Mouse (Mus musculus): ENCODE results near the gene Adamts8. TPM values are rescaled to one million over a fixed set of nuclear protein-coding genes. Genes with fewer than 3 reads are reported as not detected.

Adamts8 gene
- polyA plus RNA-seq, 1 experiment from 2014 or later: 0.72 TPM

- DNase-seq (ENCODE audit: low spot score): no peak
- H3K4me1 ChIP-seq (ENCODE audit: control insufficient read depth, insufficient read depth, low read length): no peaks in the 10 kb centered on the region
- no peaks in the 10 kb centered on the region for H3K9me3 ChIP-seq (replicated peaks; ENCODE audit: control insufficient read depth, low read length)
- no peak overlapping the region for H3K27ac ChIP-seq (ENCODE audit: low read depth, low read length)
- H3K4me3 ChIP-seq (ENCODE audit: low read depth, low read length): no peak overlapping the region
- no peak for ATAC-seq
- no peaks in the 10 kb centered on the region for H3K36me3 ChIP-seq (ENCODE audit: control insufficient read depth, insufficient read depth, low read length)
- H3K9ac ChIP-seq (ENCODE audit: low read length): no peak overlapping the region
- no peak overlapping the region for H3K4me2 ChIP-seq (ENCODE audit: low read length)
- 57% methylated on average over 8 of the region's 8 CpGs for WGBS
- H3K27me3 ChIP-seq (replicated peaks; ENCODE audit: control insufficient read depth, insufficient read depth, low read length): no peaks in the 10 kb centered on the region
These were observed 10.9 kb downstream of the Adamts8 start for GRCm38 (mm10) chr9:30953287-30953686.

DNA sequence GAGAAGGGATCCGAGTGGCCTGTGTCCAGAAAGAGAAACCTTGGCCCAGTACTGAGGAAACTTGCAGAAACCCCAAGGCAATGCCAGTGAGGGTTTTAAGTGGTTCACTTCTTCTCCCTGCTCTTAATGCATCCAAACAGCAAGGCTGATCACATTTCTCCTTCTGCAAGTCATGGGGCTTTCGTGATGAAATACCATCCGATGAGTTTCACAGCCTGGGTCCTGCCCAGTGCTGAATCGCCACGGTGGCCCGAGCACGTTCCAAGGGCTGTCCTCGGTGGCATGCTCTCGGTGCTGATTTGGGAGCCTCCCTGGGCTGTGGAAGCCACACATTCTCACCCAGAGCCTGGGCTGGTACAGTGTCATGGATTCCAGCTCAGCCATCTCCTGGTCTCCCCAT lies 12.9 kb downstream of the Adamts8 start:
- no peak overlapping the region for H3K4me2 ChIP-seq (ENCODE audit: low read length)
- no peaks in the 10 kb centered on the region for H3K9me3 ChIP-seq (replicated peaks; ENCODE audit: control insufficient read depth, low read length)
- no peaks in the 10 kb centered on the region for H3K27me3 ChIP-seq (replicated peaks; ENCODE audit: control insufficient read depth, insufficient read depth, low read length)
- H3K4me1 ChIP-seq (ENCODE audit: control insufficient read depth, insufficient read depth, low read length): no peaks in the 10 kb centered on the region
- WGBS: 91% methylated on average over 9 of the region's 9 CpGs
- H3K9ac ChIP-seq (ENCODE audit: low read length): no peak overlapping the region
- DNase-seq (ENCODE audit: low spot score): no peak
- H3K4me3 ChIP-seq (ENCODE audit: low read depth, low read length): no peak overlapping the region
- H3K27ac ChIP-seq (ENCODE audit: low read depth, low read length): no peak overlapping the region
- H3K36me3 ChIP-seq (ENCODE audit: control insufficient read depth, insufficient read depth, low read length): no peaks in the 10 kb centered on the region
- ATAC-seq: no peak

DNA sequence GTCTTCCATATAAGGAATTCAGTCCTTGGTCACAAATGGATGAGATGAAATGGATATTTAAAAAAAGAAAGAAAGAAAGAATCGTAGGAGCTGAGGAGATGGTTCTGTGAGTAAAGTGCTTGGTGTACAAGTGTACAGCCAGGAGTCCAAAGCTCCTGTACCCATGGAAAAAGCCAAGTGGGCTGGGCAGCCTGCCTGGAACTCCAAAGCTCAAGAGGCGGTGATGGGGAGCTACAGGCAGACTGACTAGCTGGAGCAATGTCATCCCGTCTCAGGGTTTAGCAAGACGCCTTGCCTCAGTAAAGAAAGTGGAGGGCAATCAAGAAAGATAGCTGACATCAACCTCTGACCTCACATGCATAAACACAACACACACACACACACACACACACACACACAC lies 21.4 kb downstream of the Adamts8 start:
- H3K9me3 ChIP-seq (replicated peaks; ENCODE audit: control insufficient read depth, low read length): no peaks in the 10 kb centered on the region
- DNase-seq (ENCODE audit: low spot score) (no peak), ATAC-seq (no peak)
- H3K4me1 ChIP-seq (ENCODE audit: control insufficient read depth, insufficient read depth, low read length): no peaks in the 10 kb centered on the region
- WGBS: 95% methylated on average over 4 of the region's 4 CpGs
- no peaks in the 10 kb centered on the region for H3K27me3 ChIP-seq (replicated peaks; ENCODE audit: control insufficient read depth, insufficient read depth, low read length)
- H3K36me3 ChIP-seq (ENCODE audit: control insufficient read depth, insufficient read depth, low read length): no peaks in the 10 kb centered on the region
- H3K9ac ChIP-seq (ENCODE audit: low read length): no peak overlapping the region
- no peak overlapping the region for H3K4me2 ChIP-seq (ENCODE audit: low read length)
- H3K27ac ChIP-seq (ENCODE audit: low read depth, low read length): no peak overlapping the region
- no peak overlapping the region for H3K4me3 ChIP-seq (ENCODE audit: low read depth, low read length)

- Histone ChIP-seq H3K4me3 (ENCODE audit: low read depth, low read length) (no peak overlapping the region), H3K9ac (ENCODE audit: low read length) (no peak overlapping the region), H3K9me3 (replicated peaks; ENCODE audit: control insufficient read depth, low read length) (no peaks in the 10 kb centered on the region), H3K4me1 (ENCODE audit: control insufficient read depth, insufficient read depth, low read length) (no peaks in the 10 kb centered on the region), H3K36me3 (ENCODE audit: control insufficient read depth, insufficient read depth, low read length) (no peaks in the 10 kb centered on the region), H3K27me3 (replicated peaks; ENCODE audit: control insufficient read depth, insufficient read depth, low read length) (no peaks in the 10 kb centered on the region), H3K4me2 (ENCODE audit: low read length) (no peak overlapping the region), H3K27ac (ENCODE audit: low read depth, low read length) (no peak overlapping the region)
- 83% methylated on average over 10 of the region's 10 CpGs for WGBS
- DNase-seq (ENCODE audit: low spot score) (no peak), ATAC-seq (no peak)
These were observed 22.3 kb downstream of the Adamts8 start for GRCm38 (mm10) chr9:30964685-30965084.

- no peak for ATAC-seq
- Histone ChIP-seq H3K36me3 (ENCODE audit: control insufficient read depth, insufficient read depth, low read length) (no peaks in the 10 kb centered on the region), H3K9me3 (replicated peaks; ENCODE audit: control insufficient read depth, low read length) (no peaks in the 10 kb centered on the region), H3K4me2 (ENCODE audit: low read length) (no peak overlapping the region), H3K4me3 (ENCODE audit: low read depth, low read length) (no peak overlapping the region), H3K27me3 (replicated peaks; ENCODE audit: control insufficient read depth, insufficient read depth, low read length) (no peaks in the 10 kb centered on the region), H3K9ac (ENCODE audit: low read length) (no peak overlapping the region), H3K27ac (ENCODE audit: low read depth, low read length) (no peak overlapping the region), H3K4me1 (ENCODE audit: control insufficient read depth, insufficient read depth, low read length) (no peaks in the 10 kb centered on the region)
- 87% methylated on average over 7 of the region's 7 CpGs for WGBS
- no peak for DNase-seq (ENCODE audit: low spot score)
These were observed 24.5 kb downstream of the Adamts8 start for GRCm38 (mm10) chr9:30966881-30967280.

DNA sequence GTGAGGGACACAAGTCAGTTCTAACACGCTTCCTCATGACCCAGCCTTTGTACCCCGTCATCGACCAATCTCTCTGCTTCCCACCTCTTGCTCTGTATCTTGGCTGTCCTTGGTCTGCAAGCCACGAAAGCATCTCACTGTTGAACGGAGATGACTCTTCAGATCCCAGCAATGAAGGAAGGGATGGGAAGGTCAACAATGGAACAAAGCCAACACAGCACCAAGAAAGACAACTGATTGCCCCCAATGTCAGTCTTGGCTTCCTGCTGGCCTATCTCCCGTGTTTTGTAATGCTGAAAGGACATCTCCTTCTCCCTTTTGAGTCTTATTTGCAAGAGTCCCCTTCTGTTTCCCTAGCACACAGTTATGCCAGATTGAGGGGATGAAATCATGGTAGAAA lies 25.8 kb downstream of the Adamts8 start:
- Histone ChIP-seq H3K9ac (ENCODE audit: low read length) (no peak overlapping the region), H3K9me3 (replicated peaks; ENCODE audit: control insufficient read depth, low read length) (no peaks in the 10 kb centered on the region), H3K27me3 (replicated peaks; ENCODE audit: control insufficient read depth, insufficient read depth, low read length) (no peaks in the 10 kb centered on the region), H3K4me3 (ENCODE audit: low read depth, low read length) (no peak overlapping the region), H3K4me1 (ENCODE audit: control insufficient read depth, insufficient read depth, low read length) (no peaks in the 10 kb centered on the region), H3K4me2 (ENCODE audit: low read length) (no peak overlapping the region), H3K36me3 (ENCODE audit: control insufficient read depth, insufficient read depth, low read length) (no peaks in the 10 kb centered on the region), H3K27ac (ENCODE audit: low read depth, low read length) (no peak overlapping the region)
- ATAC-seq: no peak
- WGBS: 83% methylated on average over 6 of the region's 6 CpGs
- no peak for DNase-seq (ENCODE audit: low spot score)

GRCm38 (mm10) chr9:30970001-30970400 lies 27.6 kb downstream of the Adamts8 start:
- 48% methylated on average over 3 of the region's 3 CpGs for WGBS

DNA sequence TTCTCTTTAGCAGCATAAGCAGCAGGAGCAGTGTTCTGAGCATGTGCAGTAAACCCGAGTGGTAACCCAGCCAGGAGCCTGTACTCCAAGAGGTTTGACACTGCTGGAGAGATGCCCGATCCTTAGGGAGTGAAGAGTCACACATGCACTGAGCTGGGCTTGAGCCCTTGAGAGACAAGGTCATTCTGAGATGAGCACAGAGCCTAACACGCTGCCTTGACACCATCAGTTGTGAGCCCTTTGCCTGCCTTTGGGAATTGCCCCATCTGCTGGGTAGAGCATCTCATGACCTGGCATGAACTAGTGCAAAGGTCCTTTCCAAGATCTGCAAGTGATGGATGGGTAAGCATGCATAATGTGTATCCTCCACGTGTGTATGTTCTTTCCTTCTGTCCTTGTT lies 29.6 kb downstream of the Adamts8 start:
- Histone ChIP-seq H3K27me3 (replicated peaks; ENCODE audit: control insufficient read depth, insufficient read depth, low read length) (no peaks in the 10 kb centered on the region), H3K4me1 (ENCODE audit: control insufficient read depth, insufficient read depth, low read length) (no peaks in the 10 kb centered on the region), H3K4me2 (ENCODE audit: low read length) (no peak overlapping the region), H3K27ac (ENCODE audit: low read depth, low read length) (no peak overlapping the region), H3K9ac (ENCODE audit: low read length) (no peak overlapping the region), H3K36me3 (ENCODE audit: control insufficient read depth, insufficient read depth, low read length) (no peaks in the 10 kb centered on the region), H3K9me3 (replicated peaks; ENCODE audit: control insufficient read depth, low read length) (no peaks in the 10 kb centered on the region), H3K4me3 (ENCODE audit: low read depth, low read length) (no peak overlapping the region)
- WGBS: 65% methylated on average over 4 of the region's 4 CpGs
- no peak for DNase-seq (ENCODE audit: low spot score)
- ATAC-seq: no peak

More at GRCm38 (mm10) chr9:30970001-30970400, 27.6 kb downstream of the Adamts8 start:
- Histone ChIP-seq H3K4me3 (ENCODE audit: low read depth, low read length) (no peak overlapping the region), H3K36me3 (ENCODE audit: control insufficient read depth, insufficient read depth, low read length) (no peaks in the 10 kb centered on the region), H3K9me3 (replicated peaks; ENCODE audit: control insufficient read depth, low read length) (no peaks in the 10 kb centered on the region), H3K4me2 (ENCODE audit: low read length) (no peak overlapping the region), H3K27me3 (replicated peaks; ENCODE audit: control insufficient read depth, insufficient read depth, low read length) (no peaks in the 10 kb centered on the region), H3K27ac (ENCODE audit: low read depth, low read length) (no peak overlapping the region), H3K9ac (ENCODE audit: low read length) (no peak overlapping the region), H3K4me1 (ENCODE audit: control insufficient read depth, insufficient read depth, low read length) (no peaks in the 10 kb centered on the region)
- no peak for ATAC-seq
- DNase-seq (ENCODE audit: low spot score): no peak

DNA sequence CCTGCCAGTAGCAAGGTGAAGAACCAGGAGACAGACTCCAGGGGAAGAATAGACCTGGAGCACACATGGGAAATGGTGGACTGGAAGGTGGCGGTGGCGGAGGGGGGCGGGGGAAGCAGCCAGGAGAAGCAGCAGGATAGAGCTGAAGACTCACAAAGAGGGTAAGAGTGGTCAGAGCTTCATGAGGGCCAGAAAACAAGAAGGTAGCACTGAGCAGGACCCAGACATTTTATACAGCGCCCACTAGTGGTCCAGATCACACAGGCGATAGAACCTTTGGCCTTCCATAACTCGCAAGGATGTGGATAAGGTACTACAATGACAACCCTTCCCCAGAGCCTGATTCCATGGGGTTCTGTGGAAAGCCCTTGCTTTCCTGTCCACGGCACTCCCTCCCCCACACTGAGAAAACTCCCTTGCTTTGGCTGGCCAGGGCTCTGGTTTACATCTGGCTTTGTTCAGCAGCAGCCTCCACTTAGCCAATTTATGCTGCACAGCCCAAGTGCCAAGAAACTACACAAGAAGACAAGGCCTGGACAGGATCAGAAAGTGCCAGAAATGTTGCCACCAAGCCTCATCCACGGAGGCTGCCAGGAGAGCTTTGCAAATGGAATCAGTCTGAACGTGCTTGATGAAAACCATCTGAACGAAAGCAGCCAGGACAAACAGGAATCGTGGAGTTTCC lies 34.1 kb downstream of the Adamts8 start:
- 79% methylated on average over 11 of the region's 11 CpGs for WGBS
- H3K4me1 ChIP-seq (ENCODE audit: control insufficient read depth, insufficient read depth, low read length): no peaks in the 10 kb centered on the region
- no peak overlapping the region for H3K27ac ChIP-seq (ENCODE audit: low read depth, low read length)
- no peaks in the 10 kb centered on the region for H3K27me3 ChIP-seq (replicated peaks; ENCODE audit: control insufficient read depth, insufficient read depth, low read length)
- H3K4me3 ChIP-seq (ENCODE audit: low read depth, low read length): no peak overlapping the region
- no peak overlapping the region for H3K4me2 ChIP-seq (ENCODE audit: low read length)
- DNase-seq (ENCODE audit: low spot score): no peak
- no peaks in the 10 kb centered on the region for H3K36me3 ChIP-seq (ENCODE audit: control insufficient read depth, insufficient read depth, low read length)
- no peak overlapping the region for H3K9ac ChIP-seq (ENCODE audit: low read length)
- ATAC-seq: no peak
- H3K9me3 ChIP-seq (replicated peaks; ENCODE audit: control insufficient read depth, low read length): no peaks in the 10 kb centered on the region
